In genomic region chr8:87569203-87569602, GRCm38 (mm10) we compare ENCODE assay signal across 19 mouse cellular contexts. TPM values are rescaled to one million over a fixed set of nuclear protein-coding genes. Genes with fewer than 3 reads are reported as not detected.
"Had no signal": no experiment of that assay in that cellular context is flagged by ENCODE, and none has a peak within 500 bp of the region (broad histone marks: within the 10 kb centered on the region; RNA-seq: fewer than 3 reads in every experiment).

No protein-coding gene starts in this region.

- H3K36me3 ChIP-seq: midbrain, embryonic 10.5 days; midbrain, embryonic 12.5 days; neural tube, embryonic 12.5 days had no signal

- ATAC-seq: midbrain, embryonic 16.5 days had no signal

- H3K27ac ChIP-seq: midbrain, embryonic 10.5 days; midbrain, embryonic 12.5 days; neural tube, embryonic 12.5 days had no signal

- H3K9ac ChIP-seq: lung, embryonic 14.5 days; midbrain, embryonic 12.5 days; neural tube, embryonic 12.5 days had no signal

- H3K27me3 ChIP-seq: neural tube, embryonic 12.5 days had no signal

- H3K4me3 ChIP-seq: midbrain, embryonic 12.5 days; neural tube, embryonic 12.5 days had no signal

- DNase-seq: lung, adult 18-20 months; lung, embryonic 14.5 days; lung, postnatal 10 days; lung, postnatal 4 days; midbrain, embryonic 14.5 days; right cerebral cortex, postnatal 14 days; thymus, adult 18-20 months; thymus, postnatal 14 days; thymus, postnatal 36 days had no signal

- H3K9me3 ChIP-seq: midbrain, embryonic 10.5 days; midbrain, embryonic 12.5 days; neural tube, embryonic 12.5 days had no signal

RNA-seq across cellular contexts. Expression of gene 4933402J07Rik, which starts 5.5 kb away (rescaled TPM):
- polyA plus RNA-seq: lung, embryonic 14.5 days; lung, embryonic 16.5 days; midbrain, embryonic 10.5 days; midbrain, embryonic 12.5 days; midbrain, embryonic 14.5 days; midbrain, embryonic 16.5 days; neural tube, embryonic 12.5 days; neural tube, embryonic 14.5 days; spleen, adult 2 months; stomach, embryonic 14.5 days; stomach, embryonic 16.5 days; thymus, postnatal 0 days had no signal
